Mouse (Mus musculus): ENCODE data around the gene P2ry10. TPM values are rescaled to one million over a fixed set of nuclear protein-coding genes. Genes with fewer than 3 reads are reported as not detected.

The P2ry10 gene
- total and polyA plus RNA-seq, 2 experiments: 0.07 to 0.65 TPM

DNA sequence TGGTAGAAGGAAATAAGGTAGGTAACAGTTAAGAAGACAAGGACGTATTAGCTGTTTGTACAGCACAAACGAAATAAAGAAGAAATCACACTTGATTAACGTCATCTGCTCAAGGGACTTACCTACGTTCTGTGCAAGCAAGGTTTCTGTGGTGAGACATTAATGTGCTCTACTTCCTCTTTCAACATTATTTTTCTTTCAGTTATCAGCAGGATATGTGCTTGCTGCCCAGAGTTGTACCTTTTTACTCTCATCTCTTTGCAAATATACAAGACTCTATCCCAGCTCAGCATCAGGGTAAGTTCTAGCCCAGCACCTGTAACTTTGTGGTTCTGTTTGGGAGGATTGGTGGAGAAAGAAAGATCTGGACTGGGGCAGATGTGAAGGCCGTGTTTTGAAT lies 839 bp downstream of the P2ry10 start:
- no peak for TF ChIP-seq CTCF (IDR thresholded peaks at IDR 0.05; ENCODE audit: low read depth, low read length)
- no peak for TF ChIP-seq POLR2A (IDR thresholded peaks at IDR 0.05; ENCODE audit: extremely low read depth, insufficient read depth, low read length)
- H3K9ac ChIP-seq (ENCODE audit: low read depth, low read length): no peak overlapping the region
- no peaks in the 10 kb centered on the region for H3K79me2 ChIP-seq (ENCODE audit: control insufficient read depth, insufficient read depth, low read length)
- DNase-seq (ENCODE audit: extremely low read depth, low read depth, low spot score): no peak
- WGBS: 76% methylated on average over 5 of the region's 5 CpGs
- no peaks in the 10 kb centered on the region for H3K36me3 ChIP-seq (ENCODE audit: control insufficient read depth, insufficient read depth, low read length)
- no peak overlapping the region for H3K27ac ChIP-seq (replicated peaks; ENCODE audit: insufficient read depth, low read depth, low read length)
- H3K4me1 ChIP-seq (ENCODE audit: control insufficient read depth, insufficient read depth, low read length): no peaks in the 10 kb centered on the region
- no peaks in the 10 kb centered on the region for H3K27me3 ChIP-seq (ENCODE audit: control insufficient read depth, insufficient read depth, low read length)
- H3K4me3 ChIP-seq (ENCODE audit: insufficient read depth, low read depth, low read length): no peak overlapping the region

- WGBS: 58% methylated on average over 1 of the region's 1 CpGs
- no peak overlapping the region for H3K9ac ChIP-seq (ENCODE audit: low read depth, low read length)
- DNase-seq (ENCODE audit: extremely low read depth, low read depth, low spot score): no peak
- no peaks in the 10 kb centered on the region for H3K79me2 ChIP-seq (ENCODE audit: control insufficient read depth, insufficient read depth, low read length)
- H3K4me3 ChIP-seq (ENCODE audit: insufficient read depth, low read depth, low read length): no peak overlapping the region
- no peaks in the 10 kb centered on the region for H3K36me3 ChIP-seq (ENCODE audit: control insufficient read depth, insufficient read depth, low read length)
- no peak overlapping the region for H3K27ac ChIP-seq (replicated peaks; ENCODE audit: insufficient read depth, low read depth, low read length)
- TF ChIP-seq POLR2A (IDR thresholded peaks at IDR 0.05; ENCODE audit: extremely low read depth, insufficient read depth, low read length) (no peak), CTCF (IDR thresholded peaks at IDR 0.05; ENCODE audit: low read depth, low read length) (no peak)
- H3K27me3 ChIP-seq (ENCODE audit: control insufficient read depth, insufficient read depth, low read length): no peaks in the 10 kb centered on the region
- H3K4me1 ChIP-seq (ENCODE audit: control insufficient read depth, insufficient read depth, low read length): no peaks in the 10 kb centered on the region
Observed at GRCm38 (mm10) chrX:107089930-107090329, 1.6 kb downstream of the P2ry10 start.

- no peak overlapping the region for H3K4me3 ChIP-seq (ENCODE audit: insufficient read depth, low read depth, low read length)
- H3K36me3 ChIP-seq (ENCODE audit: control insufficient read depth, insufficient read depth, low read length): no peaks in the 10 kb centered on the region
- TF ChIP-seq POLR2A (IDR thresholded peaks at IDR 0.05; ENCODE audit: extremely low read depth, insufficient read depth, low read length) (no peak), CTCF (IDR thresholded peaks at IDR 0.05; ENCODE audit: low read depth, low read length) (no peak)
- WGBS: 78% methylated on average over 3 of the region's 3 CpGs
- no peaks in the 10 kb centered on the region for H3K4me1 ChIP-seq (ENCODE audit: control insufficient read depth, insufficient read depth, low read length)
- no peaks in the 10 kb centered on the region for H3K79me2 ChIP-seq (ENCODE audit: control insufficient read depth, insufficient read depth, low read length)
- H3K9ac ChIP-seq (ENCODE audit: low read depth, low read length): no peak overlapping the region
- no peaks in the 10 kb centered on the region for H3K27me3 ChIP-seq (ENCODE audit: control insufficient read depth, insufficient read depth, low read length)
- no peak for DNase-seq (ENCODE audit: extremely low read depth, low read depth, low spot score)
- no peak overlapping the region for H3K27ac ChIP-seq (replicated peaks; ENCODE audit: insufficient read depth, low read depth, low read length)
Observed at GRCm38 (mm10) chrX:107095633-107096032, 7.3 kb downstream of the P2ry10 start.

GRCm38 (mm10) chrX:107116333-107116732 lies 28.0 kb downstream of the P2ry10 start:
- no peaks in the 10 kb centered on the region for H3K4me1 ChIP-seq (ENCODE audit: control insufficient read depth, insufficient read depth, low read length)
- no peaks in the 10 kb centered on the region for H3K27me3 ChIP-seq (ENCODE audit: control insufficient read depth, insufficient read depth, low read length)
- H3K9ac ChIP-seq (ENCODE audit: low read depth, low read length): no peak overlapping the region
- 87% methylated on average over 1 of the region's 1 CpGs for WGBS
- no peak overlapping the region for H3K27ac ChIP-seq (replicated peaks; ENCODE audit: insufficient read depth, low read depth, low read length)
- TF ChIP-seq POLR2A (IDR thresholded peaks at IDR 0.05; ENCODE audit: extremely low read depth, insufficient read depth, low read length) (no peak), CTCF (IDR thresholded peaks at IDR 0.05; ENCODE audit: low read depth, low read length) (no peak)
- H3K36me3 ChIP-seq (ENCODE audit: control insufficient read depth, insufficient read depth, low read length): no peaks in the 10 kb centered on the region
- no peaks in the 10 kb centered on the region for H3K79me2 ChIP-seq (ENCODE audit: control insufficient read depth, insufficient read depth, low read length)
- DNase-seq (ENCODE audit: extremely low read depth, low read depth, low spot score): no peak
- no peak overlapping the region for H3K4me3 ChIP-seq (ENCODE audit: insufficient read depth, low read depth, low read length)

GRCm38 (mm10) chrX:107116987-107117386 lies 28.7 kb downstream of the P2ry10 start:
- DNase-seq (ENCODE audit: extremely low read depth, low read depth, low spot score): no peak
- Histone ChIP-seq H3K79me2 (ENCODE audit: control insufficient read depth, insufficient read depth, low read length) (no peaks in the 10 kb centered on the region), H3K9ac (ENCODE audit: low read depth, low read length) (no peak overlapping the region), H3K4me1 (ENCODE audit: control insufficient read depth, insufficient read depth, low read length) (no peaks in the 10 kb centered on the region), H3K4me3 (ENCODE audit: insufficient read depth, low read depth, low read length) (no peak overlapping the region), H3K27me3 (ENCODE audit: control insufficient read depth, insufficient read depth, low read length) (no peaks in the 10 kb centered on the region), H3K27ac (replicated peaks; ENCODE audit: insufficient read depth, low read depth, low read length) (no peak overlapping the region), H3K36me3 (ENCODE audit: control insufficient read depth, insufficient read depth, low read length) (no peaks in the 10 kb centered on the region)
- no peak for TF ChIP-seq POLR2A (IDR thresholded peaks at IDR 0.05; ENCODE audit: extremely low read depth, insufficient read depth, low read length)
- TF ChIP-seq CTCF (IDR thresholded peaks at IDR 0.05; ENCODE audit: low read depth, low read length): no peak
- WGBS: 58% methylated on average over 1 of the region's 1 CpGs

DNA sequence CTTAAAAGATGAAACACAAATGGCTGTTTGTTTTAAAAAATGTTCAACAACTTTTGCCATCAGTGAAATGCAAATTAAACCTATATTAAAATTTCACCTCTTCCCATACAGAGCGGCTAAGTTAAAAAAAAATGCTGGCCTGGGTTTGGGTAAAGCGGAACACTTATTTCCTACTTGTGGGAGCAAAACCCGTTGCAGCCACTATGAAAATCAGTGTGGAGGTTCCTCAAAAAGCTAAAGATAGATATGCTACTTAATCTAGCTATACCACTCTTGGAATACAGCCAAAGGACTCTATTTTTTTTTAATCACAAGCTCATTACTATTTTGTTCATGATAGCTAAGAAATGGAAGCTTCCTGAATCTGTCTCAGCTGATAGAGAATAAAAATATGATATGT lies 54.9 kb downstream of the P2ry10 start:
- WGBS: 87% methylated on average over 3 of the region's 3 CpGs

More for the DNA sequence above, 54.9 kb downstream of the P2ry10 start:
- no peaks in the 10 kb centered on the region for H3K27me3 ChIP-seq (ENCODE audit: control insufficient read depth, insufficient read depth, low read length)
- no peak overlapping the region for H3K9ac ChIP-seq (ENCODE audit: low read depth, low read length)
- no peak for TF ChIP-seq CTCF (IDR thresholded peaks at IDR 0.05; ENCODE audit: low read depth, low read length)
- TF ChIP-seq POLR2A (IDR thresholded peaks at IDR 0.05; ENCODE audit: extremely low read depth, insufficient read depth, low read length): no peak
- no peaks in the 10 kb centered on the region for H3K36me3 ChIP-seq (ENCODE audit: control insufficient read depth, insufficient read depth, low read length)
- no peak overlapping the region for H3K4me3 ChIP-seq (ENCODE audit: insufficient read depth, low read depth, low read length)
- H3K79me2 ChIP-seq (ENCODE audit: control insufficient read depth, insufficient read depth, low read length): no peaks in the 10 kb centered on the region
- DNase-seq (ENCODE audit: extremely low read depth, low read depth, low spot score): peak; percentile 5
- no peaks in the 10 kb centered on the region for H3K4me1 ChIP-seq (ENCODE audit: control insufficient read depth, insufficient read depth, low read length)
- no peak overlapping the region for H3K27ac ChIP-seq (replicated peaks; ENCODE audit: insufficient read depth, low read depth, low read length)
